19 mouse cellular contexts compared by ENCODE assay signal in the genomic region with DNA sequence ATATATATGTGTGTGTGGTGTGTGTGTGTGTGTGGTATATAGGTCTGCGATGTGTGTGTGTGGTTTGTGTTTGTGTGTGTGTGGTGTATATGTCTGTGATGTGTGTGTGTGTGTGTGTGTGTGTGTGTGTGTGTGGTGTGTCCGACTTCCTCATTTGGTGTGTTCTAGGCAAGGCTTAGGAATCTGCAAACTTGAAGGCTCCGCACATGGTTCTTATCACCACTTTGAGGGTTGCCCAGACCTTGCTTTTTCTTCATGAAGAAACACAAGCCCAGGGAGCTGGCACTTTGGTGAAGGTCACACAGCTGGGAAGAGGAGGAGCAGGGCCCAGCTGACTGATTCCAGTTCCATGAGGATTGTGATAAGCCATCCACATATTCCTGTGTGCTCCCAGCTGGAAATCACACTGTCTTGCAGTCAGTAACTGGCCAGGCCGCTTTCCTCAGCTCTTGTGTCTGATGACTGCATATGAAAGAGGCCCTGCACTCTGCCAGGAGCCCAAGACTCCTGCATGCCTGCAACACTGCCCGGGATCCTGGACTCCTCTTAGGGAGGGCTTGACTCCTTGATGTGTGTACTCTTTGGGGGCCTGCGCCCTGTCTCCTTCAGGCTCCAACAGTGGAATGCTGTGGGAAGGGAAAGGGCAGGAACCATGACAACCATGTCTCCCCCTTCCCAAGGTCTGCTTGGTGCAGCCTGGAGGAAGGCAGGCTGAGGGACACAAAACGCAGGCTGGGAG.
DNase-seq lines count a peak whose midpoint lies in the region; ATAC-seq and TF ChIP-seq lines count a peak whose summit lies in the region.
"Had no signal": no experiment of that assay in that cellular context is flagged by ENCODE, and none has a peak within 500 bp of the region (broad histone marks: within the 10 kb centered on the region; RNA-seq: fewer than 3 reads in every experiment).

No protein-coding gene starts in this region.

- WGBS in lung, embryonic 15.5 days = 55% methylated on average over 7 of the region's 7 CpGs
- WGBS in limb, embryonic 10.5 days = 86% methylated on average over 7 of the region's 7 CpGs

- peaks cover 15% of the 10 kb centered on the region; the same call in 1 of the 2 replicates for H3K4me1 ChIP-seq in lung, embryonic 15.5 days
- H3K4me1 ChIP-seq in limb, embryonic 10.5 days = peaks cover 37% of the 10 kb centered on the region
- H3K4me1 ChIP-seq: neural tube, embryonic 12.5 days had no signal

- intact Hi-C loops in heart, postnatal 10 days (cut with DNase I) = no loop called here

- no peak overlapping the region for H3K9ac ChIP-seq in lung, embryonic 15.5 days
- H3K9ac ChIP-seq: embryonic facial prominence, embryonic 15.5 days; neural tube, embryonic 12.5 days had no signal

- peak; percentile 5 to 17 for DNase-seq in heart, postnatal 10 days
- DNase-seq in heart, adult 11 months = no peak
- no peak for DNase-seq in lung, postnatal 10 days
- DNase-seq in NIH3T3 (ENCODE audit: low read depth) = peak; percentile 8
- no peak for DNase-seq in limb, embryonic 10.5 days (ENCODE audit: low spot score)
- DNase-seq in layer of hippocampus, adult 2 months (ENCODE audit: low spot score in 2 of 2) = no peak
- DNase-seq: B cell, adult 2 months; cerebellum, adult 18-20 months; gastrocnemius, postnatal 14 days; left cerebral cortex, postnatal 4 days; retina, postnatal 1 day; right cerebral cortex, postnatal 4 days; thymus, postnatal 4 days had no signal

- no peaks in the 10 kb centered on the region for H3K9me3 ChIP-seq in lung, embryonic 15.5 days
- H3K9me3 ChIP-seq in limb, embryonic 10.5 days (replicated peaks) = no peaks in the 10 kb centered on the region
- H3K9me3 ChIP-seq: embryonic facial prominence, embryonic 15.5 days; forebrain, embryonic 10.5 days; neural tube, embryonic 12.5 days had no signal

- peak overlapping the region; percentile 61 for H3K27ac ChIP-seq in lung, embryonic 15.5 days
- peak overlapping the region; percentile 47 for H3K27ac ChIP-seq in limb, embryonic 10.5 days
- H3K27ac ChIP-seq in layer of hippocampus, adult 2 months = no peak overlapping the region
- H3K27ac ChIP-seq: embryonic facial prominence, embryonic 15.5 days; forebrain, embryonic 10.5 days; neural tube, embryonic 12.5 days had no signal

- no peak for TF ChIP-seq CTCF in layer of hippocampus, adult 2 months (conservative IDR thresholded peaks at IDR 0.05)

- no peaks in the 10 kb centered on the region for H3K36me3 ChIP-seq in lung, embryonic 15.5 days
- H3K36me3 ChIP-seq in limb, embryonic 10.5 days = no peaks in the 10 kb centered on the region
- H3K36me3 ChIP-seq: embryonic facial prominence, embryonic 15.5 days; forebrain, embryonic 10.5 days; neural tube, embryonic 12.5 days had no signal

- H3K4me2 ChIP-seq in lung, embryonic 15.5 days = no peak overlapping the region
- H3K4me2 ChIP-seq: embryonic facial prominence, embryonic 15.5 days; liver, embryonic 11.5 days; midbrain, embryonic 11.5 days; neural tube, embryonic 12.5 days had no signal

- H3K27me3 ChIP-seq in lung, embryonic 15.5 days = no peaks in the 10 kb centered on the region
- H3K27me3 ChIP-seq in limb, embryonic 10.5 days (ENCODE audit: low read depth, poor library complexity, severe bottlenecking) = 0 out of 2 replicates have a peak, but pooled peaks cover 6% of the 10 kb centered on the region
- H3K27me3 ChIP-seq: embryonic facial prominence, embryonic 15.5 days; neural tube, embryonic 12.5 days had no signal

- peak; percentile 75 for ATAC-seq in lung, embryonic 15.5 days (ENCODE audit: borderline replicate concordance, extremely low read depth, low FRiP score, low TSS enrichment)

- no peak overlapping the region for H3K4me3 ChIP-seq in lung, embryonic 15.5 days
- H3K4me3 ChIP-seq in limb, embryonic 10.5 days = no peak overlapping the region
- no peak overlapping the region for H3K4me3 ChIP-seq in layer of hippocampus, adult 2 months
- H3K4me3 ChIP-seq: embryonic facial prominence, embryonic 15.5 days; forebrain, embryonic 10.5 days; neural tube, embryonic 12.5 days had no signal

Comparison
In these comparisons a context has a peak if more than half of its experiments do, and no peak if none do; other contexts are left out.
1. DNase-seq: peak in heart, postnatal 10 days (2 of 2) and NIH3T3 (single experiment); none in heart, adult 11 months (single experiment), lung, postnatal 10 days (single experiment), limb, embryonic 10.5 days (single experiment) and layer of hippocampus, adult 2 months (0 of 2).